Mouse (Mus musculus) liver, embryonic 18 days (tissue): Measurements from ENCODE around the gene Cacng3. TPM values are rescaled to one million over a fixed set of nuclear protein-coding genes. Genes with fewer than 3 reads are reported as not detected.

Experiments
- polyA plus RNA-seq: library from polyadenylated mRNA; depleted of rRNA; stranded (reverse); fragments of >200 nt; gene quantifications from 2 replicates; pipeline ENCODE4 v1.2.3, GENCODE M21; 2012; rRNA removed

The Cacng3 gene
- polyA plus RNA-seq = 0.01 TPM in 2 replicates

DNA sequence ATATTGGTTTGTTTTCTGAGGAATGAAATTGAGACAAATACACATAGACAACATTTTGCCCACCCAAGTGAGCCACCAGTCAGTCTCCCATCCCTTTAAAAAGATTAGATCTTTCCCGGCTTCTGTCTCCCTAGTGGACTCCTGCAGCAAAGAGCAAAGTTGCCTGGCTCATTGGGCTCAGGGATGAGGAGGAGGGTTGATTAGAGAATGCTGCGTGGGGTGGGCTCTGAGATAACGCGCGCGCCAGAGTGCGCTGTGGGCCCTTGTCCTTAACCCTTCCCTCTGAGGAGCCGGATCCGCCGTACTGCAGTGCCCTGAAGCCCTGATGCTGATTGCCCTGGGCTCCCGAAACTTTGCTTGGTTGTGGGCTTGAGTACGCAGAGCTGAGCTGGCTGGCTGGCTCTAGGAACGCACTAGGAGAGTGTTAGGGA lies at the start of gene Cacng3:
Gene Cacng3 (plus strand): TSS at position 51 of the 431 bp plus-strand sequence.

